Mouse (Mus musculus) left cerebral cortex, postnatal 25 days (tissue): Measurements from ENCODE around the gene Aox3. TPM values are rescaled to one million over a fixed set of nuclear protein-coding genes. Genes with fewer than 3 reads are reported as not detected.

Experiments used
- DNase-seq, 2 experiments: peaks; one replicate each; pipeline ENCODE4 v3.0.0; 2022; ENCODE audit warnings: low spot score in 2 of 2, mixed read lengths in 1 of 2
- intact Hi-C: fragments of 180-260 bp; cut with DNase I; formaldehyde crosslinking; loops from one replicate; pipeline ENCODE4 v1.15.1; 2025
- total RNA-seq, 2 experiments: library from RNA; stranded (reverse); gene quantifications; 2 replicates each; pipeline ENCODE4 v1.2.3; 2021

Aox3 gene
- total RNA-seq, 2 experiments from 2014 or later = 2.6 to 3.8 TPM

GRCm38 (mm10) chr1:58240347-58240746, 127.4 kb downstream of the Aox3 start:
- intact Hi-C loops = no loop called here

GRCm38 (mm10) chr1:58244487-58244886, 131.6 kb downstream of the Aox3 start:
- no peak for DNase-seq
- intact Hi-C loops = no loop called here

More at GRCm38 (mm10) chr1:58240347-58240746, 127.4 kb downstream of the Aox3 start:
- DNase-seq = no peak

GRCm38 (mm10) chr1:58248518-58248917, 135.6 kb downstream of the Aox3 start:
- intact Hi-C loops = no loop called here
- DNase-seq = no peak

Other genes with a start within 250 kb of the Aox3 start
- gene Sgo2a, start 117.2 kb upstream of the Aox3 start, total RNA-seq = under 1 TPM; 0.41 to 0.46 TPM
- 10 to 100 TPM; 15.7 to 16.0 TPM for gene Kctd18, start 94.2 kb upstream of the Aox3 start, total RNA-seq
- 1 to 10 TPM; 2.3 to 2.6 TPM for gene Aox1, start 83.2 kb upstream of the Aox3 start, total RNA-seq
- gene Aox4, start 97.3 kb downstream of the Aox3 start, total RNA-seq = 1 to 10 TPM; 4.8 to 6.7 TPM
- gene Aox2, start 165.2 kb downstream of the Aox3 start, total RNA-seq = not detected